Mouse (Mus musculus) neutrophil, adult 5-6 weeks (primary cell): ENCODE results near the gene Olfr988. TPM values are rescaled to one million over a fixed set of nuclear protein-coding genes. Genes with fewer than 3 reads are reported as not detected.
"Not testable (repeated sequence)": the region's sequence is repeated elsewhere in the genome, so short reads cannot be mapped to it uniquely, and the experiment has no call there.

Experiments used
- ATAC-seq: fragments of 151-379, 151-347 bp; 2 replicates; pipeline ENCODE4 v1.8.0; 2017; ENCODE audit warnings: mild to moderate bottlenecking, moderate TSS enrichment; ENCODE audit not compliant: insufficient number of reproducible peaks, poor library complexity, low FRiP score, severe bottlenecking; ENCODE audit errors: extremely low read depth
- total RNA-seq: library from RNA; stranded (forward); fragments of 200-1000 nt; gene quantifications from 2 replicates; pipeline ENCODE4 v1.2.3, GENCODE M21; 2017

The Olfr988 gene
- total RNA-seq = not detected in 2 replicates

GRCm38 (mm10) chr2:85363127-85363526 lies at the start of gene Olfr988:
Olfr988 (minus strand) TSS chr2:85363227.
- ATAC-seq = not testable (repeated sequence)

GRCm38 (mm10) chr2:85409369-85409768 lies 46.3 kb upstream of the Olfr988 start, which contains the start of gene Olfr992:
Olfr992 (minus strand) TSS chr2:85409469.
- no peak for ATAC-seq

GRCm38 (mm10) chr2:85339972-85340371 lies 23.1 kb downstream of the Olfr988 start:
- ATAC-seq = no peak

- ATAC-seq = not testable (repeated sequence)
These were observed 23.8 kb downstream of the Olfr988 start, which contains the start of gene Olfr987 for GRCm38 (mm10) chr2:85339215-85339614. Olfr987 (minus strand) TSS chr2:85339315.

GRCm38 (mm10) chr2:85319106-85319505 lies 43.9 kb downstream of the Olfr988 start:
- ATAC-seq = no peak

Other genes with a start within 250 kb of the Olfr988 start
- gene Aplnr, start 227.0 kb downstream of the Olfr988 start, total RNA-seq = 0.47 TPM in 1 of 2 replicates, not detected in the other
- not detected in 2 replicates for gene Lrrc55, start 166.0 kb downstream of the Olfr988 start, total RNA-seq
- gene Olfr987, start 23.9 kb downstream of the Olfr988 start, total RNA-seq = not detected in 2 replicates
- gene Olfr992, start 46.2 kb upstream of the Olfr988 start, total RNA-seq = not detected in 2 replicates
- gene Olfr993, start 51.6 kb upstream of the Olfr988 start, total RNA-seq = not detected in 2 replicates
- gene Olfr994, start 73.2 kb upstream of the Olfr988 start, total RNA-seq = 0.23 TPM in 1 of 2 replicates, not detected in the other
- gene Olfr995, start 80.4 kb upstream of the Olfr988 start, total RNA-seq = not detected in 2 replicates
- gene 4833423E24Rik, start 155.8 kb upstream of the Olfr988 start, total RNA-seq = not detected in 2 replicates
- not detected in 2 replicates for gene Olfr996, start 216.0 kb upstream of the Olfr988 start, total RNA-seq
- gene Olfr998, start 225.7 kb upstream of the Olfr988 start, total RNA-seq = not detected in 2 replicates
- gene Olfr1000, start 248.7 kb upstream of the Olfr988 start, total RNA-seq = not detected in 2 replicates